Mouse (Mus musculus) stomach, embryonic 15.5 days (tissue): ENCODE measurements around the gene Tmem182. TPM values are rescaled to one million over a fixed set of nuclear protein-coding genes. Genes with fewer than 3 reads are reported as not detected.

Source experiments
- ATAC-seq: fragments of 200-750 bp; cut with Nextera tagmentation; 2 replicates; pipeline ENCODE4 v1.8.0; 2017; ENCODE audit warnings: low read depth, moderate number of reproducible peaks, moderate TSS enrichment; ENCODE audit not compliant: insufficient read depth, low FRiP score
- H3K27ac ChIP-seq: fragments of 300-500 bp; sonication (generic); 2 replicates; pipeline ENCODE4 v1.5.1; 2015; ENCODE audit warnings: mild to moderate bottlenecking, inconsistent platforms
- H3K27me3 ChIP-seq: fragments of 300-500 bp; sonication (generic); replicated peaks from 2 replicates; pipeline ENCODE4 v1.6.1; 2015; ENCODE audit warnings: inconsistent platforms
- H3K36me3 ChIP-seq: fragments of 300-500 bp; sonication (generic); 2 replicates; pipeline ENCODE4 v1.6.1; 2015; ENCODE audit warnings: inconsistent platforms
- H3K4me1 ChIP-seq: fragments of 300-500 bp; sonication (generic); 2 replicates; pipeline ENCODE4 v1.6.1; 2015; ENCODE audit warnings: inconsistent platforms
- H3K4me2 ChIP-seq: fragments of 300-500 bp; sonication (generic); 2 replicates; pipeline ENCODE4 v1.6.1; 2015; ENCODE audit warnings: mild to moderate bottlenecking, inconsistent platforms
- H3K4me3 ChIP-seq: fragments of 300-500 bp; sonication (generic); replicated peaks from 2 replicates; pipeline ENCODE4 v1.5.1; 2015; ENCODE audit warnings: inconsistent platforms
- H3K9ac ChIP-seq: fragments of 300-500 bp; sonication (generic); 2 replicates; pipeline ENCODE4 v1.6.1; 2015; ENCODE audit warnings: inconsistent platforms
- H3K9me3 ChIP-seq: fragments of 300-500 bp; sonication (generic); 2 replicates; pipeline ENCODE4 v1.6.1; 2016; ENCODE audit warnings: inconsistent platforms
- WGBS: fragments of 180-500 bp; shearing (Covaris S2); methylation state at CpG from one replicate; pipeline ENCODE4 v1.1.7; 2015; 5-methylcytosine and 5-hydroxymethylcytosine counted together
- polyA plus RNA-seq: library from polyadenylated mRNA; unstranded; fragments of >200 nt; fragmentation: Nextera tagmentation; extraction: Ambion mirVana; gene quantifications from 2 replicates; pipeline ENCODE4 v1.2.1, GENCODE M21; 2015

Tmem182 gene
- 0.18 and 0.35 TPM in 2 replicates for polyA plus RNA-seq

DNA sequence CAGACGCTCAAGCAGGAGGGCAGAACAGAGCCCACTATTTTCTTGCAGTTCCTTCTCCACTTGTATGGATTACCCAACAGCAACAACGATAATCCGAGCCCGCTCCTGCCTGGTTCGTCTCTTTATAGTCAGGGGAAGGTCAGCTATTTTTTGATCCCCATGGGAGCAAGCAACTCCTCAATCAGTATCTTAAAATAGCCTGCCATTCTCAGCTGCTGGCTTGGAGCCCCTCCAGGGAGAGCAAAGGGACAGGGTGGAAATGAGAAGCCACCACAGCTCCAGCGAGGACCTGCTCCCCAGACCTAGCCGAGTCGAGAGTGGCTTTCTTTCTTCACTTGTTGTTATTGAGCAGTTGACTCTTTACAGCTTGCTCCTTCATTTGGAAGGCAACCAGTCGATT lies at the start of gene Tmem182:
TSS of gene Tmem182 (plus strand) at position 251 of the 400 bp plus-strand sequence.
- Histone ChIP-seq H3K9ac (no peak within 1 kb of the TSS), H3K9me3 (no peaks in the 10 kb centered on the region), H3K27ac (no peak within 1 kb of the TSS), H3K4me1 (no peaks in the 10 kb centered on the region), H3K4me2 (no peak within 1 kb of the TSS), H3K36me3 (no peaks in the 10 kb centered on the region), H3K27me3 (no peaks in the 10 kb centered on the region), H3K4me3 (no peak within 1 kb of the TSS)
- no peak for ATAC-seq
- 72% methylated on average over 9 of the region's 9 CpGs for WGBS

DNA sequence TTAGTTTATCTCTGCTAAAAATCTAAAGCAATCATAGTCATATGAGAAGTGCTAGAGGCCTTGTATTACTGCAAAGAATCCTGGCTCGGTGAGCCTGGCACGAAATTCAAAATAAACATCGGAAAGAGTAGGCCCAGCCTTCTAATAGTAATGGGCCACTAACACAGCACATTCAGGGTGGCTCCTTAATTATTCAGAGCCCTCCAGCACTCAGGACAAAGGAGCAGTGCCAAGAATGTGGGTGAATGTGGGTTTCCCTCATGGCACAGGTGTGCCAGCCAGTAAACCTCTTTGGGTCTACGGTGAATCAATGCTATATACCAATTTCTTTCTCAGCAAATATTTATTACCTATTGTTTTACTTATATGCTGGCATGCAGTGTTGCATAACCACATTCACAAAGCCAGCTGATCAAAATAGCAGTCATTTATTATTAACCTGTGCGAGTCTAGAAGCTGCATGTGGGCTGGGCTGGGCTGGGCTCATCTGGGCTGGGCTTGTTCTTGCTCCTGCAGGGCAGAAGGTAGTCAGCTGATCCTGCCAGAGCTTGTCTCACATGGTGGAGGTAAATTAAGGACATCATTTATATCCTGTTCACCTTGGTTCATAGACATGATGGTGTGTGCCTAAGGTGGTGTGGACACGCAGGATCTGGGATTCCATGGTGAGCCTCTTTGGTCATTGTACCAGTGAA lies 45.5 kb upstream of the Tmem182 start:
- Histone ChIP-seq H3K4me2 (no peak overlapping the region), H3K4me3 (no peak overlapping the region), H3K4me1 (no peaks in the 10 kb centered on the region), H3K27me3 (no peaks in the 10 kb centered on the region), H3K27ac (no peak overlapping the region), H3K9me3 (no peaks in the 10 kb centered on the region), H3K36me3 (no peaks in the 10 kb centered on the region), H3K9ac (no peak overlapping the region)
- 75% methylated on average over 6 of the region's 6 CpGs for WGBS
- no peak for ATAC-seq

DNA sequence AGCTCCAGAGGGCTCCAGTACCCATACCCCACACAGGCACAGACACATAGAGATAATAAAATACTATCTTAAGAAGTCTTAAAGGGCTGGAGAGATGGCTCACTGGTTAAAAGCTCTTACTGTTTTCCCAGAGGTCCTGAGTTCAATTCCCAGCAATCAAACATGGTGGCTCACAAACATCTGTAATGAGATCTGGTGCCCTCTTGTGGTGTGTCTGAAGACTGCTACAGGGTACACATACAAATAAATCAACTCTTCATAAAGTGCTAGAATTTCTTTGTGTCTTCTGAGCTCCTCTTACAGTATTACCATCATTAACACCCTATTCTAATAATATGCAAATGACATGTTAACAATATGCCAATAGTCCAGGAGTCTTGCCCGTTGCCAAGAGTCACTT lies 41.4 kb upstream of the Tmem182 start:
- no peak overlapping the region for H3K27ac ChIP-seq
- H3K9me3 ChIP-seq, result no peaks in the 10 kb centered on the region
- no peak overlapping the region for H3K9ac ChIP-seq
- H3K4me2 ChIP-seq, result no peak overlapping the region
- no peaks in the 10 kb centered on the region for H3K36me3 ChIP-seq
- ATAC-seq, result no peak
- no peak overlapping the region for H3K4me3 ChIP-seq
- WGBS, result 90% methylated on average over 1 of the region's 1 CpGs
- no peaks in the 10 kb centered on the region for H3K27me3 ChIP-seq
- no peaks in the 10 kb centered on the region for H3K4me1 ChIP-seq

DNA sequence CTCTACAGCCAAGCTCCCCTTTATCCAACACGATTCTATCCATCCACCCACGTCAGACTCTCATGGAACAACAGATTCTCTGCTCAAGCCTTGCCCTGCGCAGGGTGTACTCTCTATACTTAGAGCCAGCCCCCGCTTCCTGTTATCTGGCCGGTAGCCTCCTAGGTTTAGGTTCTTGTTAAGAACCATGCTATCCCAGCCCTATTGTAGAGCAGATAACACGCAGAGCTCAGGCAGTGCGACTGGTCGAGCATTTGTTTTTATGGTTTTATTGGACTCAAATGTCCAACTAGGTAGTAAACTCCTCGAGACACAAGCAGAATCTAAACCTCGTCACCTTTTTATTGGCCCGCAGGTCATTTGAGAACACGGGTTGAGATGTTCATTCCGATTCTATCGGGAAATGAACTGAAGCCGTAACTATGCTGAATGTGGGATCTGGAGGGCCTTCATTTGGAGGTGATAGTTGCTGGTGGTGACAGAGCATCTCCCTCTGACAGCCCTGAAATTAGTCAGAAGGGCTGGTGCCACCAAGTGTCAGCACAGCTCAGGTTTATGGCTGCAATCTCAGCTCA lies 40.6 kb upstream of the Tmem182 start:
- Histone ChIP-seq H3K4me1 (no peaks in the 10 kb centered on the region), H3K9me3 (no peaks in the 10 kb centered on the region), H3K36me3 (no peaks in the 10 kb centered on the region), H3K4me3 (no peak overlapping the region), H3K9ac (no peak overlapping the region), H3K27me3 (no peaks in the 10 kb centered on the region), H3K27ac (no peak overlapping the region), H3K4me2 (no peak overlapping the region)
- 82% methylated on average over 15 of the region's 15 CpGs for WGBS
- ATAC-seq, result no peak

DNA sequence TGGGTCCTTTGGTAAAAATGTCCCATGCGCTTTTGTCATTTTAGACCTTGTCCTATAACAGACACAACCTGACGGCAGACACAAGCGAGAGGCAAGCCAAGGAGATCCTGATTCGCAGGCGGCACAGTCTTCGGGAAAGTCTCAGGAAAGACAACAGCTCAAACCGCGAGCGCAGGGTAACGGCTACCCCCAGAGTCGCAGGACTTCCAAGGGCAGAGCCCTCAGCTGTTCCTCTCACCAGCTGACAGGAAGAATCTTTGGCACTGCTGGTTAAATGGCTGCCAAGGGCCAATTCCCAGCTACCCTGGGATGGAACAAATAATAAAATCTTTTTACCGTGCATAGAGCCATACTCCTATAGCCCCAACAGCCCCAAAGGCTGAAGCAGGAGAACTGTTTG lies 39.9 kb upstream of the Tmem182 start:
- Histone ChIP-seq H3K4me3 (no peak overlapping the region), H3K9ac (no peak overlapping the region), H3K4me1 (no peaks in the 10 kb centered on the region), H3K36me3 (no peaks in the 10 kb centered on the region), H3K27me3 (no peaks in the 10 kb centered on the region), H3K4me2 (no peak overlapping the region), H3K27ac (no peak overlapping the region), H3K9me3 (no peaks in the 10 kb centered on the region)
- WGBS, result 83% methylated on average over 12 of the region's 12 CpGs
- no peak for ATAC-seq

DNA sequence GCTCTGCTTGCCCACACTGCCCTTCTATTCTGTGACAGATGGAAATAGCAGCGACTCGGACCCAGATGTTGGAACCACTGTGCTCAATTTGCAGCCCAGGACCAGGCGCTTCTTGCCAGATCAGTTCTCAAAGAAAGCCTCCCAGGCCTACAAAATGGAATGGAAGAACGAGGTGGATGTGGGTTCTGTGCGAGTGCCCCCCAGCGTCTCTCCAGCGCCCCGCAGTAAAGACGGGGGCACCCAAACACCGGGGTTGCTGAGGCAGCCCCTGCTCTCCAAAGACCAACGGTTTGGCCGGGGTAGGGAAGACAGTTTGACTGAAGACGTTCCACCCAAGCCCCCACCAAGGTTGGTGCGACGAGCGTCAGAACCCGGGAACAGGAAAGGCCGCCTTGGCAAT lies 37.8 kb upstream of the Tmem182 start:
- H3K9me3 ChIP-seq, result no peaks in the 10 kb centered on the region
- H3K4me1 ChIP-seq, result no peaks in the 10 kb centered on the region
- no peak overlapping the region for H3K4me3 ChIP-seq
- no peak overlapping the region for H3K27ac ChIP-seq
- 86% methylated on average over 18 of the region's 18 CpGs for WGBS
- H3K36me3 ChIP-seq, result no peaks in the 10 kb centered on the region
- ATAC-seq, result no peak
- no peak overlapping the region for H3K4me2 ChIP-seq
- no peaks in the 10 kb centered on the region for H3K27me3 ChIP-seq
- no peak overlapping the region for H3K9ac ChIP-seq

DNA sequence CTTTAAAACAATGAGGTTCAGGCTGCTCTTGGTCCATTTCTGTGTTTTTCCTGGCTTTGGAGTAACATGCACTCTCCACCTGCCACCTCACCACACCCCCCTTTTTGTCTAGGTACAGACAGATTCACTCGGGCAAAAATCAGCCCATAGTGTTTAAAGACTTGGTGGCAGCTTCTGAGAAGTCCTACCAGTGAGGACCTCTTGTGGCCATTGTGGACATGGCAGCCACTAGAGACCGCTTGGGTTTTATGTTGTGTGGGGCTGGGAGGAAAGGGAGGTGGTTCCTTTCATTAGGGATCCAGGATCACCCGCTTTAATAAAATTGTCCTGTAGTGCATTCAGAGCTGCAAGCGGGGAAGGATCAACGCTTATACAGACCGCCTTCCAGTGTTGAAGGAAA lies 36.8 kb upstream of the Tmem182 start:
- Histone ChIP-seq H3K27ac (no peak overlapping the region), H3K4me2 (no peak overlapping the region), H3K9ac (no peak overlapping the region), H3K36me3 (no peaks in the 10 kb centered on the region), H3K27me3 (no peaks in the 10 kb centered on the region), H3K4me1 (no peaks in the 10 kb centered on the region), H3K9me3 (no peaks in the 10 kb centered on the region), H3K4me3 (no peak overlapping the region)
- no peak for ATAC-seq
- WGBS, result 28% methylated on average over 6 of the region's 6 CpGs

DNA sequence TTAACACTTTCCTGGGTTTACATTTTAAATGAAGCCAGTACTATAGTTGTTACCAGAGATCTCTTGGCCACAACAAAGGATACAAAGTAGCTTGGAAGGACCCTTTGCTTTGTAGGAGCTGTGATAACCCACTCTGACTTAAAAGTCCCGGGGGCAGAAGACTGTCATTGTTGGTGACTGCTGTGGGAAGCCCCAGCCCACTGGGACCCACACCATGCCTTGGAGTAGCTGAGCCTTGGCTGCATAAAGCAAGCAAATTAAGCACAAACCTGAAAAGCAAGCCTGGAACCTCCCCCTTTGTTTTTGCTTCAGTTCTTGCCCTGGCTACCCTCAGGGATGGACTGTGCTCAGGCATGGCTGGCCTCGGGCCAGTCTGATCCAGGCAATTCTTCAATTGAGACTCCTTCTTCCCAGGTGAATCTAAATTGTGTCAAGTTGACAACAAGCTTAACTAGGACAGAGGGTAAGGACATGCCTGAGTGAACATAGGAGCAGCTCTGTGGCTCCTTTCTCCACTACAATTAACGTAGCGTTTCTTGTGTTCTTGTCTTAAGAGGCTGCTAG lies 36.0 kb upstream of the Tmem182 start:
- WGBS, result 71% methylated on average over 4 of the region's 4 CpGs
- H3K4me2 ChIP-seq, result no peak overlapping the region
- no peak for ATAC-seq
- no peak overlapping the region for H3K9ac ChIP-seq
- H3K4me1 ChIP-seq, result no peaks in the 10 kb centered on the region
- H3K36me3 ChIP-seq, result no peaks in the 10 kb centered on the region
- no peak overlapping the region for H3K27ac ChIP-seq
- H3K9me3 ChIP-seq, result no peaks in the 10 kb centered on the region
- no peak overlapping the region for H3K4me3 ChIP-seq
- no peaks in the 10 kb centered on the region for H3K27me3 ChIP-seq

DNA sequence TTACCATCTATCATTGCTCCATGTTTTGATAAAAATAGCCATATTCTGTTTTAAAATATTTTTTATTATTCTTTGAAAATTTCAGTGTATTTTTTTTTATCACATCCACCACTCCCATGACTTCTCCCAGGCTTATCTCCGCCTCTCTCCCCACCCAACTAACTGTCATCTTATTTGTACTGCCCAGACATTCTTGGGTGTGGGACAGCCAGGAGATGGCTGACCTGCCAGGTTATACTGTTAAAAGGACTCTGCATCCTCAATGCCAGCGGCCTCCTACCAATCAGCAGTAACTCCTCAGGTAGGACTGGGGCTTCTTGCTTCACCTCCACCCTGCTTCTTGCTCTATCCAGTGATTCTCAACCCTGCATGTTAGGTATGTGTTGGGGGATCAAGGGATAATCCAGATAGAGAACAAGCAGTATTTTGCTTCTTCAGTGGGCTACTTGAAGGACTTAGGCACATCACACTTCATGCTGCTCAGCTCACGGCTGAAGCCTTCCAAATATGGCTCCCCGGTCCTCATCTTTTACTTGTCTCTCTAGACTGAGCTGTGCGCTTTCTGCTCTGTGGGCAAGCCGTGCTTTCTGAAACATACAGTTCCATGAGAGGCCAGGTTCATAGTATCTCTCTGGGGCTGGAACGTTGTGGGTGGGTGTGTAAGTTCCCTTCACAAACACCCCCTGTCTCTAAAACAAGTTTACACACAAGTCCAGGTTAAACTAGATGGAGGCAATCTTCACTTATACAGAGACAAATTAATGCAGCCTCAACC lies 34.0 kb upstream of the Tmem182 start:
- Histone ChIP-seq H3K9ac (no peak overlapping the region), H3K9me3 (no peaks in the 10 kb centered on the region), H3K36me3 (no peaks in the 10 kb centered on the region), H3K27ac (no peak overlapping the region), H3K27me3 (no peaks in the 10 kb centered on the region), H3K4me1 (no peaks in the 10 kb centered on the region), H3K4me3 (no peak overlapping the region), H3K4me2 (no peak overlapping the region)
- WGBS, result 90% methylated on average over 7 of the region's 7 CpGs
- ATAC-seq, result peak; percentile 65; the same call in 1 of the 2 replicates

DNA sequence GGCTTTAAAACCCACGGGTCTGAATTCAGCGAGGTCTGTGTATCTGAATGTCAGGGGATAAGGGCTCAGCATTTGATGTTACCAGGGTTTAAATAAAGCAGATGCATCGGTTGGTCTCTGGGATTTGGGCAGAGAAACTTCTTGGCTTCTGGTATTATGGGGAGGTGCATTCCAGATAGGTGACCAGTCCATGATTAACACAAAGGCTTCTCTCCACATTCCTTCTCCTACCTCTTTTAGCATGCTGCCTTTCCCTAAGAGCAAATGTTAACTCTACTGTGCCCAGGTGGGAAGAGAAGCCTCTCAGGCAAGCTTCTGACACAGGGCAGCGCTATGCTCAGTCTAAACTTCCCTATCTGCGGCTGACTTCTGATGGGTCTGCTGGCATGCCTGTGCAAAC lies 32.2 kb upstream of the Tmem182 start:
- ATAC-seq, result no peak
- no peak overlapping the region for H3K4me2 ChIP-seq
- no peaks in the 10 kb centered on the region for H3K9me3 ChIP-seq
- 81% methylated on average over 5 of the region's 5 CpGs for WGBS
- H3K4me3 ChIP-seq, result no peak overlapping the region
- H3K9ac ChIP-seq, result no peak overlapping the region
- no peaks in the 10 kb centered on the region for H3K36me3 ChIP-seq
- H3K27ac ChIP-seq, result no peak overlapping the region
- no peaks in the 10 kb centered on the region for H3K4me1 ChIP-seq
- no peaks in the 10 kb centered on the region for H3K27me3 ChIP-seq

DNA sequence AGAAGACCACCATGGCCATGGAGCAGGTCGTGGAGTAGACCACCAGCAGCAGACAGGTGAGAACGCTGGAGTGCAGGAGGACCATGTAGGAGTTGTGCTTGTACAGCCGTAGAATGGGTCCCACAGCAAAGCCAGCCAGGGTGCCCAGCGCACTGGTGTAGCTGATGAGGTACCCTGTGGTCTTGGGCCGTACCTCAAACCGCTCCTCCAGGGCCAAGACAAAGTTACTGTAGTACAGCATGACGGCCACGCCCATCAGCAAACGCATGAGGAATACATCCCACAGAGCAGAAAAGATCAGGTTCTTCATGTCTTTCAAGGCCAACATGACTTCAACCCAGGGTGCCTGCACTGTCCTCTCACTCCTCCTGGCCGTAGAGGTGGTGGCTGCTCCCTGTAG lies 31.4 kb upstream of the Tmem182 start:
- 93% methylated on average over 10 of the region's 10 CpGs for WGBS
- Histone ChIP-seq H3K4me3 (no peak overlapping the region), H3K27ac (no peak overlapping the region), H3K36me3 (peaks cover 6% of the 10 kb centered on the region; the same call in 1 of the 2 replicates), H3K4me1 (no peaks in the 10 kb centered on the region), H3K27me3 (no peaks in the 10 kb centered on the region), H3K9ac (no peak overlapping the region), H3K4me2 (no peak overlapping the region), H3K9me3 (no peaks in the 10 kb centered on the region)
- no peak for ATAC-seq

DNA sequence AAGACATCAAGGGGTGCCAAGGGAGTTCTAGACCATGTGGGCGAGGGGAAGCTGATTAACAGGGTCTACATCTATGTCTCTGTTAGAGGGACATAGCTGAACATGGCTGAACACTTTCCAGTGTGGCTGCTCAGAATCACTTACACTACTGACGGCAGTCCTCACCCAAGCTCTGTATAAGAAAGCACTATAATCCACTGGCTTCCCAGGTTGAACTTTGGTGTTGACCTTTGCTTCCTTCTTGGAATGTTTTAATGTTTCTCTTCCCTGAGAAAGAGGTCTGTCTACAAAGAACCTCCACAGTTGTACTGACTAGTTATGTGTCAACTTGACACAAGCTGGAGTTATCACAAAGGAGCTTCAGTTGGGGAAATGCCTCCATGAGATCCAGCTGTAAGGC lies 29.3 kb upstream of the Tmem182 start:
- Histone ChIP-seq H3K27ac (no peak overlapping the region), H3K27me3 (no peaks in the 10 kb centered on the region), H3K4me2 (no peak overlapping the region), H3K4me1 (no peaks in the 10 kb centered on the region), H3K4me3 (no peak overlapping the region), H3K9ac (no peak overlapping the region), H3K36me3 (peaks cover 14% of the 10 kb centered on the region; the same call in 1 of the 2 replicates), H3K9me3 (no peaks in the 10 kb centered on the region)
- 56% methylated on average over 2 of the region's 2 CpGs for WGBS
- no peak for ATAC-seq
